Mouse (Mus musculus) megakaryocyte, embryonic 14.5 days (primary cell): ENCODE data around the gene Pirb.
"Not testable (repeated sequence)": the region's sequence is repeated elsewhere in the genome, so short reads cannot be mapped to it uniquely, and the experiment has no call there.

ENCODE experiments used
- FLI1 ChIP-seq: IDR thresholded peaks from 2 replicates; pipeline ENCODE4 v1.6.1; 2012; ENCODE audit warnings: low read length, inconsistent platforms, mixed read lengths
- GATA1 ChIP-seq: IDR thresholded peaks from 3 replicates; pipeline ENCODE4 v1.6.1; 2012; ENCODE audit warnings: mixed read lengths, low read length, inconsistent platforms, borderline replicate concordance

- TF ChIP-seq GATA1, FLI1: not testable (repeated sequence)
Measured at GRCm38 (mm10) chr7:3694949-3695305, 25.3 kb downstream of the Pirb start.
